Mouse (Mus musculus) liver, postnatal 0 days (tissue): Measurements from ENCODE around the gene Agap1.

Experiments
- CTCF ChIP-seq: sonication (generic); IDR thresholded peaks from 2 replicates; pipeline ENCODE4 v1.5.1; 2016; ENCODE audit warnings: antibody characterized with exemption, low read depth
- EP300 ChIP-seq: IDR thresholded peaks from 2 replicates; pipeline ENCODE4 v1.6.1; 2016; ENCODE audit warnings: antibody characterized with exemption, low read depth, mild to moderate bottlenecking

- TF ChIP-seq CTCF (no peak), EP300 (no peak)
These were observed 421.9 kb downstream of the Agap1 start for GRCm38 (mm10) chr1:89876346-89877072.
